Mouse (Mus musculus): ENCODE results near the gene Atp5d.

DNA sequence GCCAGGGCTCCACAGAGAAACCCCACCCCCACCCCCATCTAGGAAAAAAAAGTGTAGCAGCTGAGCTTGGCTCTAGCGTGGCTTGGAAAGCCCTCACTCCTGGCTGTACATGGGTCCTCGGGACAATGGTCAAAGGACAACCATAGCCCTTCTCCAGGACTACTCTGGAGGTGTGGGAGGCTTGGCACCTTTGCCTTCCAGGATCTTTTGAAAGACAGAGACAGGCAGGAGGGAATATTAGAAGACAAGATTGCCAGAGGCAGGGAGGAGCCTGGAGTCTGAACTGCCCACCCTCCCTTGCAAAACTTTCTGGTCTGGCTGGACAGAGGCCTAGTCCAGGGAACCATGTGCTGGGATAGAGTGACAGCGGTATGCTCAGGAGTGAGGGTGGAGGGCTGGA lies 43.7 kb upstream of the Atp5d start:
- no peak for TF ChIP-seq CTCF (IDR thresholded peaks at IDR 0.05; ENCODE audit: borderline replicate concordance, insufficient read depth, low read depth, low read length)
- no peak for TF ChIP-seq POLR2A (IDR thresholded peaks at IDR 0.05; ENCODE audit: borderline replicate concordance, insufficient read depth, low read length)

Data from cerebellum, adult 2 months (tissue).